Mouse (Mus musculus): ENCODE results near the gene Tnrc6b.

The Tnrc6b gene

GRCm38 (mm10) chr15:80701481-80702257 is 9.4 kb upstream of the Tnrc6b start:
- no peak for DNase-seq (ENCODE audit: inconsistent age in 2 of 2, low spot score in 1 of 2)

- no peak for DNase-seq (ENCODE audit: inconsistent age in 2 of 2, low spot score in 1 of 2)
Measured at GRCm38 (mm10) chr15:80702910-80703309, 8.2 kb upstream of the Tnrc6b start.

GRCm38 (mm10) chr15:80703495-80703894 is 7.6 kb upstream of the Tnrc6b start:
- no peak for DNase-seq (ENCODE audit: inconsistent age in 2 of 2, low spot score in 1 of 2)

GRCm38 (mm10) chr15:80704267-80704666 is 6.8 kb upstream of the Tnrc6b start:
- DNase-seq (ENCODE audit: inconsistent age in 2 of 2, low spot score in 1 of 2) = peak; percentile 79 to 93

GRCm38 (mm10) chr15:80705828-80706549 is 5.1 kb upstream of the Tnrc6b start:
- DNase-seq (ENCODE audit: inconsistent age in 2 of 2, low spot score in 1 of 2) = peak; percentile 79 to 96

GRCm38 (mm10) chr15:80706596-80706995 is 4.5 kb upstream of the Tnrc6b start:
- DNase-seq (ENCODE audit: inconsistent age in 2 of 2, low spot score in 1 of 2) = no peak

GRCm38 (mm10) chr15:80707088-80707487 is 4.0 kb upstream of the Tnrc6b start:
- DNase-seq (ENCODE audit: inconsistent age in 2 of 2, low spot score in 1 of 2) = peak; percentile 84 to 95

- peak; percentile 63 to 88 for DNase-seq (ENCODE audit: inconsistent age in 2 of 2, low spot score in 1 of 2)
Measured at GRCm38 (mm10) chr15:80709593-80709992, 1.5 kb upstream of the Tnrc6b start.

- no peak for DNase-seq (ENCODE audit: inconsistent age in 2 of 2, low spot score in 1 of 2)
Measured at GRCm38 (mm10) chr15:80710257-80710607, 881 bp upstream of the Tnrc6b start.

GRCm38 (mm10) chr15:80711401-80712151 is 463 bp downstream of the Tnrc6b start:
- DNase-seq (ENCODE audit: inconsistent age in 2 of 2, low spot score in 1 of 2) = peak; percentile 74 to 85

- DNase-seq (ENCODE audit: inconsistent age in 2 of 2, low spot score in 1 of 2) = peak in 1 of 2 experiments; percentile 29
Measured at GRCm38 (mm10) chr15:80714299-80714698, 3.2 kb downstream of the Tnrc6b start.

GRCm38 (mm10) chr15:80716631-80717135 is 5.6 kb downstream of the Tnrc6b start:
- DNase-seq (ENCODE audit: inconsistent age in 2 of 2, low spot score in 1 of 2) = peak in 1 of 2 experiments; percentile 48

GRCm38 (mm10) chr15:80717431-80717830 is 6.3 kb downstream of the Tnrc6b start:
- DNase-seq (ENCODE audit: inconsistent age in 2 of 2, low spot score in 1 of 2) = peak in 1 of 2 experiments; percentile 45

- peak in 1 of 2 experiments; percentile 48 for DNase-seq (ENCODE audit: inconsistent age in 2 of 2, low spot score in 1 of 2)
Measured at GRCm38 (mm10) chr15:80720249-80720648, 9.1 kb downstream of the Tnrc6b start.

- no peak for DNase-seq (ENCODE audit: inconsistent age in 2 of 2, low spot score in 1 of 2)
Measured at GRCm38 (mm10) chr15:80721861-80722260, 10.7 kb downstream of the Tnrc6b start.

GRCm38 (mm10) chr15:80722366-80722765 is 11.3 kb downstream of the Tnrc6b start:
- no peak for DNase-seq (ENCODE audit: inconsistent age in 2 of 2, low spot score in 1 of 2)

GRCm38 (mm10) chr15:80729477-80729876 is 18.4 kb downstream of the Tnrc6b start:
- DNase-seq (ENCODE audit: inconsistent age in 2 of 2, low spot score in 1 of 2) = no peak

GRCm38 (mm10) chr15:80731043-80731442 is 19.9 kb downstream of the Tnrc6b start:
- peak in 1 of 2 experiments; percentile 58 for DNase-seq (ENCODE audit: inconsistent age in 2 of 2, low spot score in 1 of 2)

- DNase-seq (ENCODE audit: inconsistent age in 2 of 2, low spot score in 1 of 2) = no peak
Measured at GRCm38 (mm10) chr15:80731511-80731910, 20.4 kb downstream of the Tnrc6b start.

GRCm38 (mm10) chr15:80732266-80733030 is 21.3 kb downstream of the Tnrc6b start:
- DNase-seq (ENCODE audit: inconsistent age in 2 of 2, low spot score in 1 of 2) = no peak

- no peak for DNase-seq (ENCODE audit: inconsistent age in 2 of 2, low spot score in 1 of 2)
Measured at GRCm38 (mm10) chr15:80735300-80735699, 24.2 kb downstream of the Tnrc6b start.

All from adrenal gland, adult (tissue).